Mouse (Mus musculus): ENCODE results near the gene Klf15.

DNA sequence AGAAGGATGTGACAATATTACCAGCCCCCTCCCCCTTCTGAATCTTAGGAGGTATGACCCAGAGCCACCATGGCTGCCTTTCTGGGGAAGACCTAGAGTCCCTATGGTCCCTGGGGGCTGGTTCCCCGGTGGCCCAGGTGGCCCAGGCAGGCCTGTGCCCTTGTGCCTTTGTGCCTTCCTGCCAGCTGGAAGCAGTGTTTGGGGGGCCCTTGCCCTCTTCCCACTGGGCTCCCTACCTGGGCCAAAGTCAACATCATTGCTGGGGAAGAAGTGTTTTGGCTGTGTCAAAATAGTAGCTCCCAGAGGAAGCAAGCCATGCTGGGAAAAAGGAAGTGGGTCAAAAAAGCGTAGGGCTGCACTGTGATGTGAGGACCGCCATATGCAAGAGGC is 12.0 kb downstream of the Klf15 start:
- no peak for TF ChIP-seq POLR2A (IDR thresholded peaks at IDR 0.05; ENCODE audit: borderline replicate concordance, extremely low read depth, insufficient read depth, insufficient read length, poor library complexity, severe bottlenecking)
- TF ChIP-seq CTCF (IDR thresholded peaks at IDR 0.05; ENCODE audit: borderline replicate concordance, extremely low read depth, insufficient read depth, insufficient read length): no peak
